Mouse (Mus musculus) liver, embryonic 11.5 days (tissue): ENCODE measurements around the gene Asphd2. TPM values are rescaled to one million over a fixed set of nuclear protein-coding genes. Genes with fewer than 3 reads are reported as not detected.
A peak's percentile ranks its signal among the peaks of the same experiment; 100 is the strongest.

Experiments used
- ATAC-seq: fragments of 200-750 bp; cut with Nextera tagmentation; replicated peaks from 2 replicates; pipeline ENCODE4 v1.8.0; 2017; ENCODE audit warnings: moderate number of reproducible peaks, mild to moderate bottlenecking, moderate TSS enrichment, moderate library complexity; ENCODE audit not compliant: low FRiP score
- DNase-seq: peaks from one replicate; pipeline ENCODE4 v3.0.0-alpha.2; 2017; ENCODE audit warnings: low spot score
- H3K27ac ChIP-seq: fragments of 300-500 bp; sonication (generic); 2 replicates; pipeline ENCODE4 v1.5.1; 2014; ENCODE audit warnings: mild to moderate bottlenecking, low read depth, low read length, control low read depth
- H3K27me3 ChIP-seq: fragments of 300-500 bp; sonication (generic); replicated peaks from 2 replicates; pipeline ENCODE4 v1.6.1; 2014; ENCODE audit warnings: low read length, mixed read lengths; ENCODE audit not compliant: control insufficient read depth, insufficient read depth
- H3K36me3 ChIP-seq: fragments of 300-500 bp; sonication (generic); 2 replicates; pipeline ENCODE4 v1.6.1; 2014; ENCODE audit warnings: mild to moderate bottlenecking, low read length, moderate library complexity, mixed read lengths; ENCODE audit not compliant: control insufficient read depth, insufficient read depth
- H3K4me1 ChIP-seq: fragments of 300-500 bp; sonication (generic); replicated peaks from 2 replicates; pipeline ENCODE4 v1.6.1; 2014; ENCODE audit warnings: low read length, mixed read lengths; ENCODE audit not compliant: control insufficient read depth, insufficient read depth
- H3K4me2 ChIP-seq: fragments of 300-500 bp; sonication (generic); 2 replicates; pipeline ENCODE4 v1.6.1; 2014; ENCODE audit warnings: mild to moderate bottlenecking, control low read depth, moderate library complexity
- H3K4me3 ChIP-seq: fragments of 300-500 bp; sonication (generic); 2 replicates; pipeline ENCODE4 v1.5.1; 2014; ENCODE audit warnings: low read depth, low read length, control low read depth
- H3K9ac ChIP-seq: fragments of 300-500 bp; sonication (generic); 2 replicates; pipeline ENCODE4 v1.6.1; 2014; ENCODE audit warnings: low read depth, low read length, control low read depth
- H3K9me3 ChIP-seq: fragments of 300-500 bp; sonication (generic); 2 replicates; pipeline ENCODE4 v1.6.1; 2016; ENCODE audit warnings: low read length, inconsistent platforms, mixed read lengths; ENCODE audit not compliant: control insufficient read depth
- WGBS: fragments of 180-500 bp; shearing (Covaris S2); extraction: QIAGEN DNeasy Blood & Tissue Kit; methylation state at CpG from one replicate; pipeline ENCODE4 v1.1.7; 2014; 5-methylcytosine and 5-hydroxymethylcytosine counted together
- polyA plus RNA-seq: library from polyadenylated mRNA; unstranded; fragments of >200 nt; fragmentation: Nextera tagmentation; extraction: Ambion mirVana; gene quantifications from 2 replicates; pipeline ENCODE4 v1.2.1, GENCODE M21; 2014

The Asphd2 gene
- polyA plus RNA-seq, 1 experiment from 2014 or later, result 3.7 TPM

DNA sequence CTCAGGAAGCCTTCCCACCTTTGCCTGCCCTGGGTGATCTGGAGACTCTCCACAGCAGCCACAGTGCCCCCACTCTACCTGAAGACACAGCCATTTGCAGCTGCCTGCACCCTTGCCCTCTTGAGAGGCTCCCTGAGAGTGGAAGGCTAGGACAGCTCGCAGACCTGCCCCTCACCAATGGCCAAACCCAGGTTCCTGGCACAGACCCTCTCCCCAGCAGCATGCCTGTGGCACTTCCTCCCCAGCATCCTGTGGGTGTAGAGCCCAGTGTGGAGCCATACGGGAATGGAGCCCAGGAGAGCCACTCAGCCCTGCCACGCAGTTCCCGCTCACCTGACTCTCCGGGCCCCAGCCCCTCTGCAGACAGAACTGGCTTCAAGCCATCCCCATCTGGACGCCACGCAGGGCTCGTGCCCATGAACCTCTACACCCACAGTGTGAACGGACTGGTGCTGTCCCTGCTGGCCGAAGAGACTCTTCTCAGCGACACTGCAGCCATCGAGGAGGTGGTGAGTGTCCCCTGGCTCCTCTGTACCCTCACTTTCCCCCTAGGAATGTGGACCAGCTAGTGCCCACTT, 24.3 kb downstream of the Asphd2 start:
- H3K27ac ChIP-seq, result no peak overlapping the region
- no peaks in the 10 kb centered on the region for H3K4me1 ChIP-seq
- no peaks in the 10 kb centered on the region for H3K9me3 ChIP-seq
- no peak overlapping the region for H3K4me3 ChIP-seq
- 92% methylated on average over 12 of the region's 12 CpGs for WGBS
- peaks cover 19% of the 10 kb centered on the region; the same call in 1 of the 2 replicates for H3K36me3 ChIP-seq
- H3K4me2 ChIP-seq, result no peak overlapping the region
- DNase-seq (no peak), ATAC-seq (no peak)
- H3K9ac ChIP-seq, result no peak overlapping the region
- H3K27me3 ChIP-seq, result no peaks in the 10 kb centered on the region

DNA sequence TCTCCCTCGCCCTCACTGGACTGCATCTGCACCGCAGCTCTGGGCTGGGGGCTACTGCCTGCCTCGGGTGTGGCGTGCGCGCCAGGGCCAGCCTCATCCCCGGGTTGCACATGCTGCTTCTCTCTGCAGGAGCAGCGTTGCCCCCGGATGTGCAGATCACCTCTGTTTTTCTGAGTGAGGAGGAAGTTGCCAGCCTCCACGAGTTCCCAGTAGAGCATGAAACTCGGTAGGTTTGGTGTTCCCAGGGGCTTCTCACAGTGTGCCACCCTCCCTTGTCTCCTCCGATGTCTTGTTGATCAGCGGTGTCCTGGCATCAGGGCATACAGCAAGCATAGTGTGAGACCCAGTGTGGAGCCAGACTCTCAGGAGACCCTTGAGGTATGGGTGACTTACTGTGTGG, 25.3 kb downstream of the Asphd2 start:
- Histone ChIP-seq H3K9me3 (no peaks in the 10 kb centered on the region), H3K36me3 (peaks cover 22% of the 10 kb centered on the region; the same call in 1 of the 2 replicates), H3K4me3 (no peak overlapping the region), H3K27ac (no peak overlapping the region), H3K9ac (no peak overlapping the region), H3K4me2 (no peak overlapping the region), H3K27me3 (no peaks in the 10 kb centered on the region), H3K4me1 (no peaks in the 10 kb centered on the region)
- ATAC-seq, result no peak
- DNase-seq, result no peak
- WGBS, result 91% methylated on average over 13 of the region's 13 CpGs

DNA sequence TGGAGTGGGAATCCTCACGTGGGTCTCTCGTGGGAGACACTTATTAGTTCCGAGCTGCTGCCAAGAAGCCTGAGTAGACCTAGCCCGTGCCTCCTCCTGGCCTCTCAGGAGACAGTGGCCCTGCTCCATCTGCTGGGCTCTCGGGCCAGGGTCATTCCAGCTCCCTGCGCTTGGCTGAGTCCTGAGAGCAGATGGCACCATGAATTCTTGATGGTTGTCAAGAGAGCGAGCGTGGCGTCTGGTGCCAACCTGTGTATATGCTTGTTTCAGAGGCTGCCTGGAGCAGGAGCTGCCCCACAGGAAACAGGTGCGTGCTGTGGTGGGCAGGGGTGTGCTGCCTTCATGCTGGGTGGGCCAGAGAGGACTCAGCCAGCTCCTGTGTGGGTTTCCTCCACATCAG, 26.0 kb downstream of the Asphd2 start:
- no peak overlapping the region for H3K9ac ChIP-seq
- no peak overlapping the region for H3K27ac ChIP-seq
- ATAC-seq (no peak), DNase-seq (no peak)
- H3K4me3 ChIP-seq, result no peak overlapping the region
- no peaks in the 10 kb centered on the region for H3K27me3 ChIP-seq
- H3K36me3 ChIP-seq, result peaks cover 19% of the 10 kb centered on the region; the same call in 1 of the 2 replicates
- 88% methylated on average over 10 of the region's 10 CpGs for WGBS
- no peaks in the 10 kb centered on the region for H3K9me3 ChIP-seq
- no peak overlapping the region for H3K4me2 ChIP-seq
- no peaks in the 10 kb centered on the region for H3K4me1 ChIP-seq

DNA sequence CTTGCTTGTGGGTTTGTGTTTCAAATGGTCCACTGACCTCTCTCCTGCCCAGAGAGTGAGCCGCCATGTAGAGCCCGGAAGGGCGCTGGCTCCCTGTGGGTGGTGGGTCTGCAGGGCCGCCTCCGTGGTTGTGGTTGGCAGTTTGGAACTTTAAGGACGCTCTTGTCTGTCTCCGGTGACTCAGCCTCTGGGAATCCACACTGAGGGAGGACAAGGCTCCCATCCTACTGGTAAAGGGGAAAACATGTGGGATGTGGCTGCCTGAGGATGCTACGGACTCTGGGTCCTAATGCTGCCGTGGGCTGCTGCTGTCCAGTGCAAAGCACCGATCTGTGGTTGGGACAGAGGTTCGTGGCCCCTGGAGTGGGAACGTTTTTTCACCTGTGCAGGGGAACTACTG, 26.7 kb downstream of the Asphd2 start:
- H3K27ac ChIP-seq, result no peak overlapping the region
- WGBS, result 83% methylated on average over 12 of the region's 12 CpGs
- no peaks in the 10 kb centered on the region for H3K27me3 ChIP-seq
- no peak overlapping the region for H3K4me3 ChIP-seq
- peaks cover 22% of the 10 kb centered on the region; the same call in 1 of the 2 replicates for H3K36me3 ChIP-seq
- ATAC-seq, result no peak
- no peaks in the 10 kb centered on the region for H3K9me3 ChIP-seq
- no peaks in the 10 kb centered on the region for H3K4me1 ChIP-seq
- DNase-seq, result no peak
- no peak overlapping the region for H3K9ac ChIP-seq
- no peak overlapping the region for H3K4me2 ChIP-seq

DNA sequence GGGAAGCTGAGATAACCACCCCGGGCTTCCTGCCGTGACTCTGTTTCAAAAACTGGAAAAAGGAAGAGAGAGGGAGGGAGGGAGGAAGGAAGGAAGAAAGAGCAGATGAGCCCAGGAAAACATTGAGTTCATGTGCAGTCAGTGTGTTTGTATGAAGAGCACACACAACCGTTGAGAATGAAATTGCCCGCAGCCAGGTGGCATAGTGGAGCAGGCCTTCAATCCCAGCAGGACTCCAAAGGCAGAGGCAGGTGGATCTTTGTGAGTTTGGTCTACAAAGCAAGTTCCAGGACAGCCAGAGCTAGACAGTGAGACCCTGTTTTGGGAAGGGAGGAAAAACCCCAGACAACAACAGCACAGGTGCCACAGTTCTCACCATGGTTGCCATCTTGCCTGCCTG, 27.3 kb downstream of the Asphd2 start:
- H3K36me3 ChIP-seq, result peaks cover 19% of the 10 kb centered on the region; the same call in 1 of the 2 replicates
- H3K9ac ChIP-seq, result no peak overlapping the region
- H3K9me3 ChIP-seq, result no peaks in the 10 kb centered on the region
- H3K4me2 ChIP-seq, result no peak overlapping the region
- H3K4me1 ChIP-seq, result no peaks in the 10 kb centered on the region
- no peaks in the 10 kb centered on the region for H3K27me3 ChIP-seq
- ATAC-seq, result no peak
- WGBS, result 85% methylated on average over 4 of the region's 4 CpGs
- H3K4me3 ChIP-seq, result no peak overlapping the region
- H3K27ac ChIP-seq, result no peak overlapping the region
- no peak for DNase-seq

DNA sequence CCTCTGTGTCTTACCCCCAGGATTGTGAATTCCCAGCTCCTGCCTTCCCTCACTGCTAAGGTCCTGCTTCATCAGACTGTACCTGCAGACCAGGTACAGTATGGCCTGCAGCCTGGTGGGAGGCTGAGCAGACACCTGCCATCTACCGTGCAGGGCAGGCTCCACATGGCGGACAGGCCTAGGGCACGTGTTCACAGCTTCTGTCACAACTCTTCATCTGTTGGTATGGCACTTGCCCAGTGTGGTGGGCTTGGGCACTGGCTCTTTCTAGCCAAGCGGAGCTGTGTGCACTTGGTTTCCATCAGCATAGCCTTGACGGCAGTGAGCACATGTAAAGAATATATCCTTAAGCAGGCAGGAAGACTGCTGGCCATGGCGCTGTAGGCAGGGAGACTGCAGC, 27.8 kb downstream of the Asphd2 start:
- DNase-seq (no peak), ATAC-seq (no peak)
- H3K9me3 ChIP-seq, result no peaks in the 10 kb centered on the region
- no peak overlapping the region for H3K4me3 ChIP-seq
- H3K4me1 ChIP-seq, result no peaks in the 10 kb centered on the region
- H3K9ac ChIP-seq, result no peak overlapping the region
- peaks cover 22% of the 10 kb centered on the region; the same call in 1 of the 2 replicates for H3K36me3 ChIP-seq
- 92% methylated on average over 6 of the region's 6 CpGs for WGBS
- no peaks in the 10 kb centered on the region for H3K27me3 ChIP-seq
- no peak overlapping the region for H3K27ac ChIP-seq
- H3K4me2 ChIP-seq, result no peak overlapping the region

DNA sequence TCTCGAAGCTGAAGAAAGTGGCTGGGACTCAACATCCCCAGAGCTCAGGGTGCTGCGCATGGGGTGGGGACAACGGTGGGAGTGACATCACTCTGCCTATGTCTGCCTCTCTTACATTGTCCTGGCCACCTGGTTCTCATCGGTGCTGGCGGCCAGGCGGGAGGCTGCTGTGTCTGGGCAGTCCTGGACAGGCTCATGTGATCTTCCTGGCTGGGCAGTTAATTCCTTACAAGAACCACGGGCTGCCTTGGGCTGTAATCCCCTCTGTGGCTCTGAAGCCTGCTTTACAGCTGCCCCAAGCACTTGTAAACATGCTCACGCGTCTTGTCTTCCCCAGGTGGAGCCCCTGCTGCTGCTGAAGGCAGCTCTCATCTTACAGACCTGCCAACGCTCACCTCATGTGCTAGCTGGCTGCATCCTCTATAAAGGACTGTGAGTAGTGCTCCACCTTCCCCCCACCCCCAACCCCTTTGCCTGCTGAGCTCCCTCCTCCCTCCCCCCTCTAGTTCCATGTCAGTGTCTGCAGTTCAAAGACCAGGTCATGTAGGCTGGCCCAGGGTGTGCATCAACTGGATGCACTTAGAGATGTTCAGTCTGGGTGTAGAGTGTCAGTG, 30.4 kb downstream of the Asphd2 start:
- Histone ChIP-seq H3K9me3 (no peaks in the 10 kb centered on the region), H3K27ac (no peak overlapping the region), H3K36me3 (peaks cover 13% of the 10 kb centered on the region; the same call in 1 of the 2 replicates), H3K27me3 (no peaks in the 10 kb centered on the region), H3K4me1 (peaks cover 7% of the 10 kb centered on the region), H3K9ac (no peak overlapping the region), H3K4me2 (no peak overlapping the region), H3K4me3 (no peak overlapping the region)
- DNase-seq (no peak), ATAC-seq (no peak)
- WGBS, result 73% methylated on average over 10 of the region's 10 CpGs

DNA sequence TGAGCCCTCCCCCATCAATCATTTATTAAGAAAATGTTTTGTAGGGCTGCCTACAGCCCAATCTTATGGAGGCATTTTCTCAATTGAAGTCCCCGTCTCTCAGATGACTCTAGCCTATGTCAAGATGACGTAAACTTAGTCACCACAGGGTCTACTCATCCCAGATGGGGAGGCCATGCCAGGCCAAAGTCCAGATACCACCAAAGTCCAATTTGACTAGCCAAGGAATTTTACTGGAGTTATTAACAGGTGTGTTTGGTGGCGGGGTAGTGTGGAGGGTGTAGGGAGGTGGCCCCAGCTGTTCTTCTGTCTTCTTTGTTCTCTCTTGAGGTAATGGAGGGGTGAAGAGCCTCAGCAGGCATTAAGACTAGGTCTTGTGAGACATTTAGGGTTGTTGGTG, 34.6 kb downstream of the Asphd2 start:
- Histone ChIP-seq H3K9ac (no peak overlapping the region), H3K27ac (peak overlapping the region; percentile 87), H3K4me1 (peaks cover 22% of the 10 kb centered on the region), H3K4me3 (no peak overlapping the region), H3K36me3 (peaks cover 18% of the 10 kb centered on the region), H3K27me3 (no peaks in the 10 kb centered on the region), H3K4me2 (peak overlapping the region; percentile 52), H3K9me3 (no peaks in the 10 kb centered on the region)
- WGBS, result 84% methylated on average over 3 of the region's 3 CpGs
- no peak for ATAC-seq
- no peak for DNase-seq

DNA sequence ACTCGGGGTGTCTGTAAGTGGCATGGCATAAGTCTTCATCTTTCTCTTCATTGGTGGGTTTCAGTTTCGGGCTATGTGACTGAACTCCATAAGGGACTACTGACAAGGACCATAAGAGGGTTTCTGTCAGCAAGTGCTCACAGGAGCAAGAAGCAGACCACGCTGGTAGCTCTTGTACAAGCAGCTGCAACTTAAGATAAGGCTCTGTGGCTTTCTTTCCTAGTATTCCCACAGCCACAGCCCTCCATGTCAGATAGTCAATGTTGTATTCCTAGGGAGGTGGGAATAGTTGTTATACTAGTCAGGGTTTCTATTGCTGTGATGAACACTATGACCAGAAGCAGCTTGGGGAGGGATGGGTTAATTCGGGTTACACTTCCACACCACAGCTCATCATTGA, 35.1 kb downstream of the Asphd2 start:
- Histone ChIP-seq H3K36me3 (peaks cover 14% of the 10 kb centered on the region), H3K4me1 (peaks cover 22% of the 10 kb centered on the region), H3K9ac (no peak overlapping the region), H3K9me3 (no peaks in the 10 kb centered on the region), H3K4me2 (peak overlapping the region; percentile 52), H3K27ac (peak overlapping the region; percentile 87), H3K27me3 (no peaks in the 10 kb centered on the region), H3K4me3 (no peak overlapping the region)
- peak; percentile 88 for ATAC-seq
- no peak for DNase-seq
- WGBS, result 41% methylated on average over 4 of the region's 4 CpGs
